Mouse (Mus musculus): ENCODE data around the gene Hnrnpr. TPM values are rescaled to one million over a fixed set of nuclear protein-coding genes. Genes with fewer than 3 reads are reported as not detected.
A peak's percentile ranks its signal among the peaks of the same experiment; 100 is the strongest.

Gene Hnrnpr
- polyA plus RNA-seq, 1 experiment from 2014 or later: 36.6 TPM

GRCm38 (mm10) chr4:136281097-136281496 is 29.6 kb upstream of the Hnrnpr start:
- Histone ChIP-seq H3K27ac (ENCODE audit: low read depth) (no peak overlapping the region), H3K36me3 (replicated peaks; ENCODE audit: insufficient read depth, low read length) (no peaks in the 10 kb centered on the region), H3K4me1 (ENCODE audit: insufficient read depth) (peaks cover 6% of the 10 kb centered on the region; the same call in 1 of the 2 replicates), H3K9ac (replicated peaks) (no peak overlapping the region), H3K4me3 (ENCODE audit: low read depth, low read length) (no peak overlapping the region), H3K27me3 (ENCODE audit: insufficient read depth, low read length) (no peaks in the 10 kb centered on the region), H3K9me3 (ENCODE audit: low read length) (no peaks in the 10 kb centered on the region), H3K4me2 (ENCODE audit: low read depth, low read length) (no peak overlapping the region)
- TF ChIP-seq CTCF (IDR thresholded peaks at IDR 0.05; ENCODE audit: low read depth) (no peak), EP300 (IDR thresholded peaks at IDR 0.05; ENCODE audit: low read depth) (no peak)
- DNase-seq (no peak), ATAC-seq (no peak)
- WGBS (ENCODE audit: insufficient replicate concordance): 73% methylated on average over 8 of the region's 8 CpGs

- H3K27me3 ChIP-seq (ENCODE audit: insufficient read depth, low read length): no peaks in the 10 kb centered on the region
- no peak overlapping the region for H3K4me2 ChIP-seq (ENCODE audit: low read depth, low read length)
- no peak for ATAC-seq
- 64% methylated on average over 9 of the region's 9 CpGs for WGBS (ENCODE audit: insufficient replicate concordance)
- peaks cover 10% of the 10 kb centered on the region for H3K4me1 ChIP-seq (ENCODE audit: insufficient read depth)
- H3K9me3 ChIP-seq (ENCODE audit: low read length): no peaks in the 10 kb centered on the region
- DNase-seq: no peak
- no peak overlapping the region for H3K9ac ChIP-seq (replicated peaks)
- TF ChIP-seq CTCF (IDR thresholded peaks at IDR 0.05; ENCODE audit: low read depth) (no peak), EP300 (IDR thresholded peaks at IDR 0.05; ENCODE audit: low read depth) (no peak)
- no peaks in the 10 kb centered on the region for H3K36me3 ChIP-seq (replicated peaks; ENCODE audit: insufficient read depth, low read length)
- no peak overlapping the region for H3K4me3 ChIP-seq (ENCODE audit: low read depth, low read length)
- H3K27ac ChIP-seq (ENCODE audit: low read depth): no peak overlapping the region
Measured at GRCm38 (mm10) chr4:136281611-136282010, 29.1 kb upstream of the Hnrnpr start.

- no peak overlapping the region for H3K4me2 ChIP-seq (ENCODE audit: low read depth, low read length)
Measured at GRCm38 (mm10) chr4:136282621-136283480, 27.9 kb upstream of the Hnrnpr start.

GRCm38 (mm10) chr4:136283783-136284182 is 27.0 kb upstream of the Hnrnpr start:
- Histone ChIP-seq H3K36me3 (replicated peaks; ENCODE audit: insufficient read depth, low read length) (peaks cover 9% of the 10 kb centered on the region), H3K27me3 (ENCODE audit: insufficient read depth, low read length) (no peaks in the 10 kb centered on the region), H3K27ac (ENCODE audit: low read depth) (no peak overlapping the region), H3K9me3 (ENCODE audit: low read length) (no peaks in the 10 kb centered on the region), H3K4me1 (ENCODE audit: insufficient read depth) (peaks cover 12% of the 10 kb centered on the region), H3K9ac (replicated peaks) (no peak overlapping the region), H3K4me3 (ENCODE audit: low read depth, low read length) (no peak overlapping the region), H3K4me2 (ENCODE audit: low read depth, low read length) (no peak overlapping the region)
- TF ChIP-seq EP300 (IDR thresholded peaks at IDR 0.05; ENCODE audit: low read depth): no peak
- no peak for TF ChIP-seq CTCF (IDR thresholded peaks at IDR 0.05; ENCODE audit: low read depth)
- DNase-seq (no peak), ATAC-seq (no peak)
- WGBS (ENCODE audit: insufficient replicate concordance): 63% methylated on average over 2 of the region's 2 CpGs

More at GRCm38 (mm10) chr4:136282621-136283480, 27.9 kb upstream of the Hnrnpr start:
- no peaks in the 10 kb centered on the region for H3K27me3 ChIP-seq (ENCODE audit: insufficient read depth, low read length)
- no peak overlapping the region for H3K9ac ChIP-seq (replicated peaks)
- H3K4me3 ChIP-seq (ENCODE audit: low read depth, low read length): no peak overlapping the region
- ATAC-seq (no peak), DNase-seq (no peak)
- no peak for TF ChIP-seq EP300 (IDR thresholded peaks at IDR 0.05; ENCODE audit: low read depth)
- TF ChIP-seq CTCF (IDR thresholded peaks at IDR 0.05; ENCODE audit: low read depth): no peak
- WGBS (ENCODE audit: insufficient replicate concordance): 52% methylated on average over 10 of the region's 10 CpGs
- H3K4me1 ChIP-seq (ENCODE audit: insufficient read depth): peaks cover 12% of the 10 kb centered on the region
- peak overlapping the region; percentile 65 for H3K27ac ChIP-seq (ENCODE audit: low read depth)
- H3K9me3 ChIP-seq (ENCODE audit: low read length): no peaks in the 10 kb centered on the region
- no peaks in the 10 kb centered on the region; the same call in 1 of the 2 replicates for H3K36me3 ChIP-seq (replicated peaks; ENCODE audit: insufficient read depth, low read length)

GRCm38 (mm10) chr4:136284455-136284854 is 26.3 kb upstream of the Hnrnpr start, which contains the start of gene Zfp46:
Zfp46 (plus strand) TSS chr4:136284683.
- no peak for ATAC-seq
- DNase-seq: no peak
- 57% methylated on average over 5 of the region's 5 CpGs for WGBS (ENCODE audit: insufficient replicate concordance)

GRCm38 (mm10) chr4:136284891-136285290 is 25.9 kb upstream of the Hnrnpr start:
- Histone ChIP-seq H3K4me2 (ENCODE audit: low read depth, low read length) (peak overlapping the region; percentile 91), H3K4me3 (ENCODE audit: low read depth, low read length) (peak overlapping the region; percentile 73), H3K9ac (replicated peaks) (peak overlapping the region; percentile 72), H3K27ac (ENCODE audit: low read depth) (peak overlapping the region; percentile 77), H3K27me3 (ENCODE audit: insufficient read depth, low read length) (no peaks in the 10 kb centered on the region), H3K9me3 (ENCODE audit: low read length) (no peaks in the 10 kb centered on the region), H3K4me1 (ENCODE audit: insufficient read depth) (peaks cover 12% of the 10 kb centered on the region), H3K36me3 (replicated peaks; ENCODE audit: insufficient read depth, low read length) (peaks cover 16% of the 10 kb centered on the region)
- no peak for ATAC-seq
- 36% methylated on average over 6 of the region's 6 CpGs for WGBS (ENCODE audit: insufficient replicate concordance)
- DNase-seq: no peak
- TF ChIP-seq CTCF (IDR thresholded peaks at IDR 0.05; ENCODE audit: low read depth) (no peak), EP300 (IDR thresholded peaks at IDR 0.05; ENCODE audit: low read depth) (no peak)

More at GRCm38 (mm10) chr4:136284455-136284854, 26.3 kb upstream of the Hnrnpr start, which contains the start of gene Zfp46:
- Histone ChIP-seq H3K36me3 (replicated peaks; ENCODE audit: insufficient read depth, low read length) (peaks cover 11% of the 10 kb centered on the region), H3K9ac (replicated peaks) (peak within 1 kb of the TSS; percentile 72), H3K4me2 (ENCODE audit: low read depth, low read length) (peak within 1 kb of the TSS; percentile 91), H3K4me1 (ENCODE audit: insufficient read depth) (peaks cover 12% of the 10 kb centered on the region), H3K27me3 (ENCODE audit: insufficient read depth, low read length) (no peaks in the 10 kb centered on the region), H3K27ac (ENCODE audit: low read depth) (peak within 1 kb of the TSS; percentile 77), H3K9me3 (ENCODE audit: low read length) (no peaks in the 10 kb centered on the region), H3K4me3 (ENCODE audit: low read depth, low read length) (peak within 1 kb of the TSS; percentile 73)
- TF ChIP-seq EP300 (IDR thresholded peaks at IDR 0.05; ENCODE audit: low read depth) (no peak), CTCF (IDR thresholded peaks at IDR 0.05; ENCODE audit: low read depth) (no peak)

Data from liver, postnatal 0 days (tissue).